Mouse (Mus musculus) limb, embryonic 13.5 days (tissue): ENCODE results near the gene Olfr668. TPM values are rescaled to one million over a fixed set of nuclear protein-coding genes. Genes with fewer than 3 reads are reported as not detected.
"Not testable (repeated sequence)": the region's sequence is repeated elsewhere in the genome, so short reads cannot be mapped to it uniquely, and the experiment has no call there.

Experiments
- ATAC-seq: fragments of 200-750 bp; cut with Nextera tagmentation; 2 replicates; pipeline ENCODE4 v1.8.0; 2017; ENCODE audit warnings: low read depth, moderate number of reproducible peaks, moderate TSS enrichment; ENCODE audit not compliant: low FRiP score
- H3K27ac ChIP-seq: fragments of 300-500 bp; sonication (generic); 2 replicates; pipeline ENCODE4 v1.5.1; 2015; ENCODE audit warnings: inconsistent platforms, mild to moderate bottlenecking, moderate library complexity
- H3K27me3 ChIP-seq: fragments of 300-500 bp; sonication (generic); 2 replicates; pipeline ENCODE4 v1.6.1; 2015; ENCODE audit warnings: mild to moderate bottlenecking, inconsistent platforms
- H3K36me3 ChIP-seq: fragments of 300-500 bp; sonication (generic); 2 replicates; pipeline ENCODE4 v1.6.1; 2015; ENCODE audit warnings: inconsistent platforms, mild to moderate bottlenecking, moderate library complexity
- H3K4me1 ChIP-seq: fragments of 300-500 bp; sonication (generic); 2 replicates; pipeline ENCODE4 v1.6.1; 2015; ENCODE audit warnings: inconsistent platforms
- H3K4me2 ChIP-seq: fragments of 300-500 bp; sonication (generic); replicated peaks from 2 replicates; pipeline ENCODE4 v1.6.1; 2015; ENCODE audit warnings: inconsistent platforms, mild to moderate bottlenecking, moderate library complexity
- H3K4me3 ChIP-seq: fragments of 300-500 bp; sonication (generic); 2 replicates; pipeline ENCODE4 v1.5.1; 2015; ENCODE audit warnings: moderate library complexity, mild to moderate bottlenecking, inconsistent platforms
- H3K9ac ChIP-seq: fragments of 300-500 bp; sonication (generic); 2 replicates; pipeline ENCODE4 v1.6.1; 2015; ENCODE audit warnings: mild to moderate bottlenecking, inconsistent platforms
- H3K9me3 ChIP-seq: fragments of 300-500 bp; sonication (generic); 2 replicates; pipeline ENCODE4 v1.6.1; 2016; ENCODE audit warnings: inconsistent platforms
- WGBS: fragments of 180-500 bp; shearing (Covaris S2); methylation state at CpG from one replicate; pipeline ENCODE4 v1.1.7; 2015; 5-methylcytosine and 5-hydroxymethylcytosine counted together
- polyA plus RNA-seq: library from polyadenylated mRNA; unstranded; fragments of >200 nt; fragmentation: Nextera tagmentation; extraction: Ambion mirVana; gene quantifications from 2 replicates; pipeline ENCODE4 v1.2.1, GENCODE M21; 2015

The Olfr668 gene
- polyA plus RNA-seq: not detected in 2 replicates

DNA sequence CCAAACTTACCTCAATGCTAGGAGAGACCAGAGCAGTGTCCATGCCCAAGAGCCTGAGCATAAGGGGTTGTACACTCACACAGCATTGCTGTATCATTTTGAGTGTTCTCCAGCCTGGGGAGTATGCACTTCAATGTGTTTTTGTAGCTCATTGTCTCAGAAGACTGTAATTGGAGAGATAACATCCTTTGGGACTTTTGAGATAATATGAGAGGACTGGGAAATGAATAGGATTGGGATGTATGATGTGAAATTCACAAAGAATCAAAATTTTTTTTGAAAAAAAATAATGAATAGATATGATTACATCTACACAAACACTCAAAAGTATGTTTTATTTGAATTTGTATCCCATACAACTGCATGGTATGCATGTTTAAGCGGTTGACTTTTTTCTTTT is at the start of gene Olfr668:
TSS of gene Olfr668 (minus strand) at position 101 of the 400 bp plus-strand sequence.
- 74% methylated on average over 1 of the region's 1 CpGs for WGBS
- H3K4me1 ChIP-seq: no peaks in the 10 kb centered on the region
- no peak for ATAC-seq
- no peaks in the 10 kb centered on the region for H3K27me3 ChIP-seq
- H3K9ac ChIP-seq: no peak within 1 kb of the TSS
- no peak within 1 kb of the TSS for H3K4me2 ChIP-seq
- H3K4me3 ChIP-seq: no peak within 1 kb of the TSS
- H3K9me3 ChIP-seq: no peaks in the 10 kb centered on the region
- H3K36me3 ChIP-seq: no peaks in the 10 kb centered on the region
- no peak within 1 kb of the TSS for H3K27ac ChIP-seq

DNA sequence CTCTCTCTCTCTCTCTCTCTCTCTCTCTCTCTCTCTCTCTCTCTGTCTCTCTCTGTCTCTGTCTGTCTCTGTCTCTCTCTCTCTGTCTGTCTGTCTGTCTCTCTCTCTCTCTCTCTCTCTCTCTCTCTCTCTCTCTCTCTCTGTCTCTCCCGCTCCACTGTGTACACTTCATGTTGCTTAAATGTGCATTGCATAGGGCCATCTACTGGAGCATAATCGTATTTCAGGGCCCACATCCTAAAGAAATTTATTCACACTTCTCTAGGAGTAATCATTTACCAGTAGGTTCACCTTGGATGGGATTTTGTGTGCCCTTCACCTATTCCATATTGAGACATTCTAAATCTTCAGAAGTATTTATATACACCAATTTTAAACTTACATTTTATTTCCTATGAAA is 44.6 kb upstream of the Olfr668 start:
- not testable (repeated sequence) for H3K4me1 ChIP-seq, H3K27me3 ChIP-seq, H3K27ac ChIP-seq, H3K9me3 ChIP-seq, ATAC-seq, H3K36me3 ChIP-seq, H3K4me3 ChIP-seq, H3K4me2 ChIP-seq, H3K9ac ChIP-seq
- WGBS: 67% methylated on average over 2 of the region's 2 CpGs

DNA sequence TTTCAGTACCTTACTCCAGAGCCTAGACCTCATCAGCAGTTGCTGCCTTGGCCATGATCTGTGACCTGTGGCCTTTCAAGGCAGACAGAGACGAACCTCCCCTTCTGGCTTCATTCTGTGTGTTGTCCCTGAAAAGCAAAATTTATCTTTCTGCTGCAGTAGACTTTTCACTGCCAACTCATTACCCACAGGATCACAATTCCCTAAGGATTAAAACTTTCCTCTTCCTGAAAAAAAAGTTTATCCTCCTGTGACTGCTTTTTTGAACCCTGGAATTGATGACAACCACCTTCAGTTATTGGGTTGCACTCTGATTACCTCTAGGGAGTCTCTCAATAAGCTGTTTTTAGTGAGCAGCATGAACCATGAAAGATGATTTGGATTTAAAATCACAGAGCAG is 34.7 kb upstream of the Olfr668 start, which contains the start of gene Olfr670:
TSS of gene Olfr670 (minus strand) at position 101 of the 400 bp plus-strand sequence.
- H3K27me3 ChIP-seq: no peaks in the 10 kb centered on the region
- H3K27ac ChIP-seq: no peak within 1 kb of the TSS
- 55% methylated on average over 1 of the region's 1 CpGs for WGBS
- H3K9me3 ChIP-seq: no peaks in the 10 kb centered on the region
- no peaks in the 10 kb centered on the region for H3K36me3 ChIP-seq
- H3K4me1 ChIP-seq: no peaks in the 10 kb centered on the region
- H3K9ac ChIP-seq: no peak within 1 kb of the TSS
- H3K4me2 ChIP-seq: no peak within 1 kb of the TSS
- no peak within 1 kb of the TSS for H3K4me3 ChIP-seq
- no peak for ATAC-seq

DNA sequence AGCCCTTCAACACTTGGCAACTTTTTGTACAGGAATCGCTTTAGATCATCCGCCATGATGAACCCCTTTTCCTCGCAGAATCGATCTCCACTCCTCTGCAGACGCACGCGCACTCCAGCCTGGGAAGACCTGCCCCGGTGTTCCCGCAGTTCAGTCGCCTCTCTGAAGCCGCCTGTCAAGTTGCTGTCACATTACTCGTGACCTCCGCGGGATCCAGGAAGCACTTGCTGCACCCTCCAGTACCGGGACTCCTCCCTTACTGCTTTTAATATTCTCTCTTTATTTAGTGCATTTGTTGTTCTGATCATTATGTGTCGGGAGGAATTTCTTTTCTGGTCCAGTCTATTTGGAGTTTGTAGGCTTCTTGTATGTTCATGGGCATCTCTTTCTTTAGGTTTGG is 22.4 kb upstream of the Olfr668 start:
- not testable (repeated sequence) for H3K9me3 ChIP-seq, ATAC-seq, H3K4me1 ChIP-seq, H3K4me2 ChIP-seq, H3K36me3 ChIP-seq, H3K27ac ChIP-seq, H3K27me3 ChIP-seq, H3K9ac ChIP-seq, H3K4me3 ChIP-seq
- 94% methylated on average over 16 of the region's 16 CpGs for WGBS

DNA sequence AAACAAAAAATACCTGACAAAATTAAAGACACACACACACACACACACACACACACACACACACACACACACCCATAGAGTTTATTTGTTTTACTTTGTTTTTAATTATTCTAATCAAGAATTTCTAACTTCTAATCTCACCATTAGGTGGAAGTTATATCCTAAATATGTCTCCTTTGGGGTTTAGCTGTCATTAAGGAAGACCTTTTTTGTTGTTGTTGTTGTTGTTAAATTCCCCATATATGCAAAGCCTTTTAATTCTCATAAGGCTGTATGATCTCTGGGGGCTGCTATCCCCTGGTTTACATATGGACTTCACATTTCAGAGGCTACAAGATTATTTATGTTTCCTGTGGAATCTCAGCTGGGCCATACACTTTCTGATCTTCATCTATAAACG is 6.1 kb upstream of the Olfr668 start, which contains the start of gene Olfr669:
TSS of gene Olfr669 (plus strand) at position 301 of the 400 bp plus-strand sequence.
- no peak for ATAC-seq
- Histone ChIP-seq H3K36me3 (no peaks in the 10 kb centered on the region), H3K4me2 (no peak within 1 kb of the TSS), H3K9me3 (no peaks in the 10 kb centered on the region), H3K9ac (no peak within 1 kb of the TSS), H3K4me1 (no peaks in the 10 kb centered on the region), H3K27me3 (no peaks in the 10 kb centered on the region), H3K27ac (no peak within 1 kb of the TSS), H3K4me3 (no peak within 1 kb of the TSS)
- 84% methylated on average over 1 of the region's 1 CpGs for WGBS

DNA sequence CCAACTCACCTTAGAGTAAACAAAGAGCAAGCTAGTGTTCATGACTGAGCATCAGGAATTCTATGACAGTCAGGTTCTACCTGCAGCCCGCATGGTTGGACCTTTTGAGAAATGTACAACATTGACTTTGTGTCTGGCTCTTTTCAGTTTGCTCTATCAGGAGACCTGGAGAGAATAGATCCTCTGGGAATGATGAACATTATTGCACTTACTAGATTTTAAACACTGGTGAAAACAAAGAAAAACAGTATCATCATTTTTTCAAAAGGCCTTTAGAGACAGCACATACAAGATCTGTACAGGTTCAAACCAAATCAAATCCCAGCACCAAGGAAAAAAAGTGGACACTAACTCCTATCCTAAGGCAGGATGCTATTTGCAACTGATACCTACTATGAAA is 6.5 kb downstream of the Olfr668 start, which contains the start of gene Olfr667:
TSS of gene Olfr667 (minus strand) at position 101 of the 400 bp plus-strand sequence.
- Histone ChIP-seq H3K36me3 (no peaks in the 10 kb centered on the region), H3K9ac (no peak within 1 kb of the TSS), H3K4me3 (no peak within 1 kb of the TSS), H3K27me3 (no peaks in the 10 kb centered on the region), H3K27ac (no peak within 1 kb of the TSS), H3K4me1 (no peaks in the 10 kb centered on the region), H3K9me3 (no peaks in the 10 kb centered on the region), H3K4me2 (no peak within 1 kb of the TSS)
- 90% methylated on average over 1 of the region's 1 CpGs for WGBS
- no peak for ATAC-seq

DNA sequence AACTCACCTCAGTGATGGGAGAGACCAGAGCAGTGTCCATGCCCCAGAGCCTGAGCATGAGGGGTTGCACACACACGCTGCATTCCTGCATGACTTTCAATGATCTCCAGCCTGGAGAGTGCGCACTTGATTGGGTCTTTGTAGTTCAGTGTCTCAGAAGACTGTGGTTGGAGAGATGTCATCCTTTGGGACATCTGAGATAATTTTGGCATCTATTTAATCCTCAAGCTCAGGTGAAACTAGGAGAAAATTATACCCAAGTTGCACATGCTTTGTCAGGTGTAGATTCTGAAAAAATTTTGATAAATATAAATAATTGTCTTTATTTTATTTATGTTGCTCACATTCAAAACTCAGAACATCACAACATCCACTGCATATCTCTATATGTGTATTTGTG is 32.0 kb downstream of the Olfr668 start, which contains the start of gene Olfr666:
TSS of gene Olfr666 (minus strand) at position 101 of the 400 bp plus-strand sequence.
- H3K9me3 ChIP-seq: no peaks in the 10 kb centered on the region
- H3K4me1 ChIP-seq: no peaks in the 10 kb centered on the region
- WGBS: 87% methylated on average over 2 of the region's 2 CpGs
- no peak for ATAC-seq
- H3K4me3 ChIP-seq: no peak within 1 kb of the TSS
- H3K27me3 ChIP-seq: no peaks in the 10 kb centered on the region
- no peak within 1 kb of the TSS for H3K27ac ChIP-seq
- H3K4me2 ChIP-seq: no peak within 1 kb of the TSS
- H3K36me3 ChIP-seq: no peaks in the 10 kb centered on the region
- H3K9ac ChIP-seq: no peak within 1 kb of the TSS

DNA sequence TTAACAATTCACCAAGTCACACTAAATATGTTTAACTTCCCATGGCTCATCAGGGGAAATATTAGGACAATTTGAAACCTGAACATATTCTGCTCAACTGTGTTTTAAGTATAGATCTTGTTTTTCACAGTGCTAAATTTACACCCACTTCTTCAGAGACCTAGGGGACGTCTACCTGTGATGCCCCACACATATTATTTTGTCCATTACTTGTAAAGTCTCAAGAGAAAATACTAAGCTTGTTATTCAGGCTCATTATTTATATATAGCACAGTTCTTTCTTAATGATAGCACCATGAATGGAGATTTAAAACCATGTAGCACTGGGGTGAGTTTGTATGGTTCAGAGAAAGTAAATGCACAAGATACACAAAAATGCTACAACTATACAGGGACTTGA is 50.1 kb downstream of the Olfr668 start, which contains the start of gene Olfr665:
TSS of gene Olfr665 (plus strand) at position 301 of the 400 bp plus-strand sequence.
- no peak within 1 kb of the TSS for H3K4me2 ChIP-seq
- H3K9ac ChIP-seq: no peak within 1 kb of the TSS
- no peaks in the 10 kb centered on the region for H3K4me1 ChIP-seq
- H3K9me3 ChIP-seq: no peaks in the 10 kb centered on the region
- no peak for ATAC-seq
- H3K4me3 ChIP-seq: no peak within 1 kb of the TSS
- 47% methylated on average over 1 of the region's 1 CpGs for WGBS
- H3K27me3 ChIP-seq: no peaks in the 10 kb centered on the region
- no peaks in the 10 kb centered on the region for H3K36me3 ChIP-seq
- H3K27ac ChIP-seq: no peak within 1 kb of the TSS

Other genes with a start within 250 kb of the Olfr668 start
- not detected in 2 replicates for gene Olfr661, start 241.6 kb downstream of the Olfr668 start, polyA plus RNA-seq
- not detected in 2 replicates for gene Usp17le, start 150.6 kb downstream of the Olfr668 start, polyA plus RNA-seq
- not detected in 2 replicates for gene Usp17lb, start 85.5 kb downstream of the Olfr668 start, polyA plus RNA-seq
- not detected in 2 replicates for gene Usp17la, start 71.0 kb downstream of the Olfr668 start, polyA plus RNA-seq
- gene Olfr665, start 50.0 kb downstream of the Olfr668 start, polyA plus RNA-seq: not detected in 2 replicates
- gene Olfr666, start 32.1 kb downstream of the Olfr668 start, polyA plus RNA-seq: not detected in 2 replicates
- not detected in 2 replicates for gene Olfr667, start 6.6 kb downstream of the Olfr668 start, polyA plus RNA-seq
- gene Olfr669, start 6.2 kb upstream of the Olfr668 start, polyA plus RNA-seq: not detected in 2 replicates
- not detected in 2 replicates for gene Olfr670, start 34.6 kb upstream of the Olfr668 start, polyA plus RNA-seq
- not detected in 2 replicates for gene Olfr671, start 51.1 kb upstream of the Olfr668 start, polyA plus RNA-seq
- gene Olfr672, start 74.0 kb upstream of the Olfr668 start, polyA plus RNA-seq: not detected in 2 replicates
- gene Olfr675, start 100.4 kb upstream of the Olfr668 start, polyA plus RNA-seq: not detected in 2 replicates
- gene Olfr676, start 104.6 kb upstream of the Olfr668 start, polyA plus RNA-seq: not detected in 2 replicates
- not detected in 2 replicates for gene Olfr677, start 123.3 kb upstream of the Olfr668 start, polyA plus RNA-seq
- gene Olfr678, start 136.4 kb upstream of the Olfr668 start, polyA plus RNA-seq: not detected in 2 replicates
- not detected in 2 replicates for gene Olfr679, start 153.1 kb upstream of the Olfr668 start, polyA plus RNA-seq
- not detected in 2 replicates for gene Olfr680-ps1, start 164.8 kb upstream of the Olfr668 start, polyA plus RNA-seq
- gene Olfr681, start 188.8 kb upstream of the Olfr668 start, polyA plus RNA-seq: not detected in 2 replicates
- not detected in 2 replicates for gene Olfr683, start 219.0 kb upstream of the Olfr668 start, polyA plus RNA-seq
- gene Olfr684, start 235.6 kb upstream of the Olfr668 start, polyA plus RNA-seq: not detected in 2 replicates